In genomic region chr14:6426353-6426752, GRCm38 (mm10) we compare ENCODE assay signal across 13 mouse cellular contexts. TPM values are rescaled to one million over a fixed set of nuclear protein-coding genes. Genes with fewer than 3 reads are reported as not detected.
DNase-seq lines count a peak whose midpoint lies in the region; ATAC-seq and TF ChIP-seq lines count a peak whose summit lies in the region.
"Not testable (repeated sequence)": the region's sequence is repeated elsewhere in the genome, so short reads cannot be mapped to it uniquely, and the experiment has no call there.
"Had no signal": no experiment of that assay in that cellular context is flagged by ENCODE, and none has a peak within 500 bp of the region (broad histone marks: within the 10 kb centered on the region; RNA-seq: fewer than 3 reads in every experiment).

No protein-coding gene starts in this region.

- 17% methylated on average over 22 of the region's 22 CpGs for WGBS in embryonic facial prominence, embryonic 12.5 days
- 24% methylated on average over 22 of the region's 22 CpGs for WGBS in heart, embryonic 16.5 days
- 20% methylated on average over 22 of the region's 22 CpGs for WGBS in intestine, embryonic 16.5 days
- 22% methylated on average over 22 of the region's 22 CpGs for WGBS in lung, embryonic 15.5 days
- 15% methylated on average over 19 of the region's 22 CpGs for WGBS in neural tube, embryonic 12.5 days

- not testable (repeated sequence) for H3K36me3 ChIP-seq in embryonic facial prominence, embryonic 12.5 days; heart, embryonic 16.5 days (ENCODE audit: control insufficient read depth, insufficient read depth); intestine, embryonic 16.5 days (ENCODE audit: control insufficient read depth, insufficient read depth, low read length); lung, embryonic 15.5 days; neural tube, embryonic 12.5 days

- not testable (repeated sequence) for DNase-seq in gastrocnemius, adult 2 months
- peak; percentile 18 to 32 for DNase-seq in kidney, postnatal 36 days
- DNase-seq in thymus, postnatal 4 days = peak; percentile 2

- not testable (repeated sequence) for ATAC-seq in embryonic facial prominence, embryonic 12.5 days (ENCODE audit: insufficient number of reproducible peaks, insufficient read depth, low FRiP score, low TSS enrichment); heart, embryonic 16.5 days (replicated peaks; ENCODE audit: extremely low read depth, insufficient read depth, low FRiP score); intestine, embryonic 16.5 days; lung, embryonic 15.5 days (ENCODE audit: borderline replicate concordance, extremely low read depth, low FRiP score, low TSS enrichment); neural tube, embryonic 12.5 days (ENCODE audit: low FRiP score, low read depth)

- not testable (repeated sequence) for H3K4me1 ChIP-seq in embryonic facial prominence, embryonic 12.5 days; heart, embryonic 16.5 days (ENCODE audit: control insufficient read depth, insufficient read depth, low read length); intestine, embryonic 16.5 days (ENCODE audit: control insufficient read depth, insufficient read depth, low read length); lung, embryonic 15.5 days; neural tube, embryonic 12.5 days

- TF ChIP-seq CTCF in gastrocnemius, adult 2 months (IDR thresholded peaks at IDR 0.05) = not testable (repeated sequence)

- peak overlapping the region; percentile 47 for H3K4me2 ChIP-seq in embryonic facial prominence, embryonic 12.5 days (replicated peaks)
- peak overlapping the region; percentile 47 for H3K4me2 ChIP-seq in heart, embryonic 16.5 days (ENCODE audit: low read depth, low read length)
- H3K4me2 ChIP-seq in intestine, embryonic 16.5 days (ENCODE audit: low read depth, low read length) = peak overlapping the region; percentile 22; the same call in 1 of the 2 replicates
- peak overlapping the region; percentile 34; the same call in 1 of the 2 replicates for H3K4me2 ChIP-seq in lung, embryonic 15.5 days
- H3K4me2 ChIP-seq in neural tube, embryonic 12.5 days (replicated peaks) = peak overlapping the region; percentile 52

- H3K27me3 ChIP-seq in embryonic facial prominence, embryonic 12.5 days; heart, embryonic 16.5 days (ENCODE audit: control insufficient read depth, insufficient read depth, low read length); intestine, embryonic 16.5 days (replicated peaks; ENCODE audit: control insufficient read depth, insufficient read depth, low read length); lung, embryonic 15.5 days; neural tube, embryonic 12.5 days (replicated peaks): not testable (repeated sequence)

- not testable (repeated sequence) for H3K9ac ChIP-seq in embryonic facial prominence, embryonic 12.5 days; heart, embryonic 16.5 days (ENCODE audit: low read length); intestine, embryonic 16.5 days (ENCODE audit: low read depth, low read length); lung, embryonic 15.5 days; neural tube, embryonic 12.5 days

- intact Hi-C loops in gastrocnemius, adult 2 months (cut with DNase I) = not testable (repeated sequence)

- peak overlapping the region; percentile 28; the same call in 1 of the 2 replicates for H3K4me3 ChIP-seq in embryonic facial prominence, embryonic 12.5 days
- peak overlapping the region; percentile 53 for H3K4me3 ChIP-seq in gastrocnemius, adult 2 months
- H3K4me3 ChIP-seq in heart, embryonic 16.5 days (ENCODE audit: low read length) = 0 out of 2 replicates have a peak overlapping the region, but pooled peaks have one; percentile 22
- 0 out of 2 replicates have a peak overlapping the region, but pooled peaks have one; percentile 14 for H3K4me3 ChIP-seq in intestine, embryonic 16.5 days (ENCODE audit: low read length)
- not testable (repeated sequence) for H3K4me3 ChIP-seq in lung, embryonic 15.5 days
- H3K4me3 ChIP-seq in neural tube, embryonic 12.5 days = peak overlapping the region; percentile 20; the same call in 1 of the 2 replicates

- H3K27ac ChIP-seq in embryonic facial prominence, embryonic 12.5 days; gastrocnemius, adult 2 months; heart, embryonic 16.5 days (ENCODE audit: low read length); intestine, embryonic 16.5 days (ENCODE audit: low read length); lung, embryonic 15.5 days; neural tube, embryonic 12.5 days: not testable (repeated sequence)

- H3K9me3 ChIP-seq in embryonic facial prominence, embryonic 12.5 days; heart, embryonic 16.5 days (replicated peaks; ENCODE audit: control insufficient read depth, low read length); intestine, embryonic 16.5 days (ENCODE audit: control insufficient read depth, low read length); lung, embryonic 15.5 days; neural tube, embryonic 12.5 days: not testable (repeated sequence)

RNA-seq across cellular contexts. Expression of gene Gm3591, which starts 14.1 kb away (rescaled TPM):
- 1.6 and 1.9 TPM in 2 replicates for polyA plus RNA-seq in embryonic facial prominence, embryonic 12.5 days (2016; fragmentation: Nextera tagmentation; extraction: Ambion mirVana)
- total RNA-seq in gastrocnemius, adult 2 months (2021) = under 1 TPM in 1 of 2 experiments, not detected in 1; 0.42 TPM
- 1.9 and 3.7 TPM in 2 replicates for polyA plus RNA-seq in heart, embryonic 16.5 days (2015; fragmentation: Nextera tagmentation; extraction: Ambion mirVana)
- 0.48 and 0.64 TPM in 2 replicates for polyA plus RNA-seq in intestine, embryonic 16.5 days (2015; fragmentation: Nextera tagmentation; extraction: Ambion mirVana)
- polyA plus RNA-seq in lung, embryonic 15.5 days (2015; fragmentation: Nextera tagmentation; extraction: Ambion mirVana) = 0.27 and 0.74 TPM in 2 replicates
- polyA plus RNA-seq in neural tube, embryonic 12.5 days (2016; fragmentation: Nextera tagmentation; extraction: Ambion mirVana) = 2.2 and 2.8 TPM in 2 replicates
- polyA plus RNA-seq: adrenal gland, adult 2 months had no signal

RNA-seq across cellular contexts. Expression of gene Gm3594, which starts 18.1 kb away (rescaled TPM):
- polyA plus RNA-seq in embryonic facial prominence, embryonic 12.5 days (2016; fragmentation: Nextera tagmentation; extraction: Ambion mirVana) = not detected in 2 replicates
- not detected for total RNA-seq in gastrocnemius, adult 2 months (2021)
- polyA plus RNA-seq in heart, embryonic 16.5 days (2015; fragmentation: Nextera tagmentation; extraction: Ambion mirVana) = not detected in 2 replicates
- polyA plus RNA-seq in intestine, embryonic 16.5 days (2015; fragmentation: Nextera tagmentation; extraction: Ambion mirVana) = not detected in 2 replicates
- polyA plus RNA-seq in lung, embryonic 15.5 days (2015; fragmentation: Nextera tagmentation; extraction: Ambion mirVana) = not detected in 2 replicates
- not detected in 2 replicates for polyA plus RNA-seq in neural tube, embryonic 12.5 days (2016; fragmentation: Nextera tagmentation; extraction: Ambion mirVana)
- total RNA-seq: adrenal gland, adult 2 months; layer of hippocampus, postnatal 36 days had no signal
- polyA plus RNA-seq: adrenal gland, adult 2 months; liver, embryonic 11.5 days; spleen, adult 2 months; thymus, postnatal 0 days had no signal

RNA-seq across cellular contexts. Expression of gene Gm16440, which starts 36.2 kb away (rescaled TPM):
- polyA plus RNA-seq in embryonic facial prominence, embryonic 12.5 days (2016; fragmentation: Nextera tagmentation; extraction: Ambion mirVana) = not detected in 2 replicates
- not detected for total RNA-seq in gastrocnemius, adult 2 months (2021)
- not detected in 2 replicates for polyA plus RNA-seq in heart, embryonic 16.5 days (2015; fragmentation: Nextera tagmentation; extraction: Ambion mirVana)
- polyA plus RNA-seq in intestine, embryonic 16.5 days (2015; fragmentation: Nextera tagmentation; extraction: Ambion mirVana) = not detected in 2 replicates
- not detected in 2 replicates for polyA plus RNA-seq in lung, embryonic 15.5 days (2015; fragmentation: Nextera tagmentation; extraction: Ambion mirVana)
- not detected in 2 replicates for polyA plus RNA-seq in neural tube, embryonic 12.5 days (2016; fragmentation: Nextera tagmentation; extraction: Ambion mirVana)
- total RNA-seq: adrenal gland, adult 2 months; layer of hippocampus, postnatal 36 days had no signal
- polyA plus RNA-seq: adrenal gland, adult 2 months; liver, embryonic 11.5 days; spleen, adult 2 months; thymus, postnatal 0 days had no signal
